In the genomic region with DNA sequence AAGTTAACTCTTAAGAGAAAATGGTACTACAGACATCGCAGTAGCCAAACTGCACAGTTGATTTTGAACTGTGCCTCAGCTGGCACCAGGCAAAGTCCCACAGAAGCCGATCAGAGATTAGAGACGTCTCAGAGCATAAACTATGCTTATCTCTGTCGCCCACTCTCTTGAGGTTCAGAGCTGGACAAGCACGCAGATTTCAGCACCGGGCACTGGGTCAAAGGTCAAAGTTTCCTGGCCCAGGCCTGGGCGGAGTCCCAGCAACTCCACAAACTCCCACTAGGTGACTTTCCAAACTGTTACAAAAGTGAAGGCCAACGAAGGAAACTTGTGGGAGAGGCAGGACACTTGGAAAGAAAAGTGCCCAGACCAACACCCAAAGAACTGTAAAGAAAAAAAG, we compare ENCODE assay signal across 8 mouse cellular contexts. TPM values are rescaled to one million over a fixed set of nuclear protein-coding genes. Genes with fewer than 3 reads are reported as not detected.
DNase-seq lines count a peak whose midpoint lies in the region; ATAC-seq and TF ChIP-seq lines count a peak whose summit lies in the region.

No protein-coding gene starts in this region.

- peaks cover 11% of the 10 kb centered on the region for H3K4me1 ChIP-seq in intestine, embryonic 15.5 days (replicated peaks)
- peaks cover 23% of the 10 kb centered on the region for H3K4me1 ChIP-seq in liver, postnatal 0 days (ENCODE audit: insufficient read depth)
- peaks cover 16% of the 10 kb centered on the region for H3K4me1 ChIP-seq in neural tube, embryonic 15.5 days

- H3K27me3 ChIP-seq in intestine, embryonic 15.5 days (replicated peaks): no peaks in the 10 kb centered on the region
- H3K27me3 ChIP-seq in liver, postnatal 0 days (ENCODE audit: insufficient read depth, low read length): no peaks in the 10 kb centered on the region
- H3K27me3 ChIP-seq in neural tube, embryonic 15.5 days (replicated peaks): no peaks in the 10 kb centered on the region

- peak; percentile 55 for DNase-seq in Muller cell, postnatal 12 days (ENCODE audit: inconsistent ontology term)
- peak; percentile 30 for DNase-seq in c-Kit-positive CD71-negative TER-119-negative erythroid progenitor cells, embryonic 14.5 days (ENCODE audit: low read depth)
- peak; percentile 34 for DNase-seq in gastrocnemius, postnatal 25 days
- peak; percentile 82 for DNase-seq in liver, postnatal 0 days
- no peak for DNase-seq in frontal cortex, postnatal 14 days (ENCODE audit: low spot score in 2 of 2)
- DNase-seq in left cerebral cortex, adult 8-10 months (ENCODE audit: low spot score in 2 of 2): no peak

- TF ChIP-seq CTCF in liver, postnatal 0 days (IDR thresholded peaks at IDR 0.05; ENCODE audit: low read depth): peak; percentile 35

- H3K9ac ChIP-seq in intestine, embryonic 15.5 days: peak overlapping the region; percentile 62
- H3K9ac ChIP-seq in liver, postnatal 0 days (replicated peaks): peak overlapping the region; percentile 79
- H3K9ac ChIP-seq in neural tube, embryonic 15.5 days (replicated peaks): peak overlapping the region; percentile 63; the same call in 1 of the 2 replicates

- H3K4me2 ChIP-seq in intestine, embryonic 15.5 days (replicated peaks): peak overlapping the region; percentile 70
- H3K4me2 ChIP-seq in liver, postnatal 0 days (ENCODE audit: low read depth, low read length): peak overlapping the region; percentile 87
- H3K4me2 ChIP-seq in neural tube, embryonic 15.5 days: peak overlapping the region; percentile 86

- H3K9me3 ChIP-seq in intestine, embryonic 15.5 days: no peaks in the 10 kb centered on the region
- no peaks in the 10 kb centered on the region for H3K9me3 ChIP-seq in liver, postnatal 0 days (ENCODE audit: low read length)
- H3K9me3 ChIP-seq in neural tube, embryonic 15.5 days (replicated peaks): no peaks in the 10 kb centered on the region

- peak overlapping the region; percentile 84 for H3K27ac ChIP-seq in intestine, embryonic 15.5 days
- H3K27ac ChIP-seq in liver, postnatal 0 days (ENCODE audit: low read depth): peak overlapping the region; percentile 95
- H3K27ac ChIP-seq in neural tube, embryonic 15.5 days (replicated peaks): no peak overlapping the region

- no peak for TF ChIP-seq EP300 in liver, postnatal 0 days (IDR thresholded peaks at IDR 0.05; ENCODE audit: low read depth)

- WGBS in intestine, embryonic 15.5 days: 6% methylated on average over 8 of the region's 8 CpGs
- WGBS in liver, postnatal 0 days (ENCODE audit: insufficient replicate concordance): 5% methylated on average over 8 of the region's 8 CpGs
- WGBS in neural tube, embryonic 15.5 days: 13% methylated on average over 8 of the region's 8 CpGs

- H3K36me3 ChIP-seq in intestine, embryonic 15.5 days: 0 out of 2 replicates have a peak, but pooled peaks cover 3% of the 10 kb centered on the region
- peaks cover 3% of the 10 kb centered on the region; the same call in 1 of the 2 replicates for H3K36me3 ChIP-seq in liver, postnatal 0 days (replicated peaks; ENCODE audit: insufficient read depth, low read length)
- no peaks in the 10 kb centered on the region for H3K36me3 ChIP-seq in neural tube, embryonic 15.5 days

- peak; percentile 68 for ATAC-seq in intestine, embryonic 15.5 days
- peak; percentile 73 for ATAC-seq in liver, postnatal 0 days
- no peak for ATAC-seq in neural tube, embryonic 15.5 days (ENCODE audit: low FRiP score)

- peak overlapping the region; percentile 64 for H3K4me3 ChIP-seq in intestine, embryonic 15.5 days (replicated peaks)
- H3K4me3 ChIP-seq in liver, postnatal 0 days (ENCODE audit: low read depth, low read length): peak overlapping the region; percentile 77
- H3K4me3 ChIP-seq in neural tube, embryonic 15.5 days (replicated peaks): peak overlapping the region; percentile 72

RNA-seq across cellular contexts. Expression of gene Hadh, which starts 0.7 kb away (rescaled TPM):
- 100 to 1,000 TPM; 159 to 184 TPM for total RNA-seq in gastrocnemius, postnatal 25 days (2021)
- polyA plus RNA-seq in intestine, embryonic 15.5 days (2015; fragmentation: Nextera tagmentation; extraction: Ambion mirVana): 265 and 272 TPM in 2 replicates
- 279 and 305 TPM in 2 replicates for polyA plus RNA-seq in liver, postnatal 0 days (2015; fragmentation: Nextera tagmentation; extraction: Ambion mirVana)
- polyA plus RNA-seq in neural tube, embryonic 15.5 days (2015; fragmentation: Nextera tagmentation; extraction: Ambion mirVana): 22.5 and 44.9 TPM in 2 replicates
- 10 to 100 TPM; 22.9 to 28.0 (median 26.1) TPM for total RNA-seq in left cerebral cortex, adult 8-10 months (2022)

RNA-seq across cellular contexts. Expression of gene Cyp2u1, which starts 31.9 kb away (rescaled TPM):
- 10 to 100 TPM; 10.4 to 12.3 TPM for total RNA-seq in gastrocnemius, postnatal 25 days (2021)
- 6.4 and 7.7 TPM in 2 replicates for polyA plus RNA-seq in intestine, embryonic 15.5 days (2015; fragmentation: Nextera tagmentation; extraction: Ambion mirVana)
- 1.2 and 1.4 TPM in 2 replicates for polyA plus RNA-seq in liver, postnatal 0 days (2015; fragmentation: Nextera tagmentation; extraction: Ambion mirVana)
- polyA plus RNA-seq in neural tube, embryonic 15.5 days (2015; fragmentation: Nextera tagmentation; extraction: Ambion mirVana): 8.2 and 8.5 TPM in 2 replicates
- 10 to 100 TPM; 17.0 to 20.6 (median 19.0) TPM for total RNA-seq in left cerebral cortex, adult 8-10 months (2022)

Comparison
In these comparisons a context has a peak if more than half of its experiments do, and no peak if none do; other contexts are left out.
1. DNase-seq: peak in Muller cell, postnatal 12 days (single experiment), c-Kit-positive CD71-negative TER-119-negative erythroid progenitor cells, embryonic 14.5 days (single experiment), gastrocnemius, postnatal 25 days (single experiment) and liver, postnatal 0 days (single experiment); none in frontal cortex, postnatal 14 days (0 of 2) and left cerebral cortex, adult 8-10 months (0 of 2).
2. Peak in every context shown above with its lines, with median percentiles within 50 percentile points of each other: H3K4me2 ChIP-seq, H3K4me3 ChIP-seq and H3K9ac ChIP-seq.